Mouse (Mus musculus) kidney, postnatal 0 days (tissue): ENCODE measurements around the gene Brca1. TPM values are rescaled to one million over a fixed set of nuclear protein-coding genes. Genes with fewer than 3 reads are reported as not detected.
"Not testable (repeated sequence)": the region's sequence is repeated elsewhere in the genome, so short reads cannot be mapped to it uniquely, and the experiment has no call there.

ENCODE experiments used
- ATAC-seq: fragments of 200-750 bp; cut with Nextera tagmentation; replicated peaks from 2 replicates; pipeline ENCODE4 v1.8.0; 2017; ENCODE audit warnings: low read depth, moderate number of reproducible peaks, moderate TSS enrichment, moderate library complexity; ENCODE audit not compliant: low FRiP score
- DNase-seq: peaks from one replicate; pipeline ENCODE4 v3.0.0-alpha.2; 2016; ENCODE audit warnings: low spot score
- H3K27ac ChIP-seq: fragments of 300-500 bp; sonication (generic); 2 replicates; pipeline ENCODE4 v1.5.1; 2014; ENCODE audit warnings: mild to moderate bottlenecking
- H3K27me3 ChIP-seq: fragments of 300-500 bp; sonication (generic); 2 replicates; pipeline ENCODE4 v1.6.1; 2014; ENCODE audit warnings: low read length, mixed read lengths; ENCODE audit not compliant: insufficient read depth
- H3K36me3 ChIP-seq: fragments of 300-500 bp; sonication (generic); 2 replicates; pipeline ENCODE4 v1.6.1; 2014; ENCODE audit warnings: low read length, mixed read lengths; ENCODE audit not compliant: insufficient read depth
- H3K4me1 ChIP-seq: fragments of 300-500 bp; sonication (generic); replicated peaks from 2 replicates; pipeline ENCODE4 v1.6.1; 2014; ENCODE audit warnings: antibody characterized with exemption, low read length, mixed read lengths; ENCODE audit not compliant: insufficient read depth
- H3K4me2 ChIP-seq: fragments of 300-500 bp; sonication (generic); 2 replicates; pipeline ENCODE4 v1.6.1; 2014; ENCODE audit warnings: mild to moderate bottlenecking, low read length, moderate library complexity, mixed read lengths
- H3K4me3 ChIP-seq: fragments of 300-500 bp; sonication (generic); replicated peaks from 2 replicates; pipeline ENCODE4 v1.5.1; 2014; ENCODE audit warnings: low read depth, low read length
- H3K9ac ChIP-seq: fragments of 300-500 bp; sonication (generic); 2 replicates; pipeline ENCODE4 v1.6.1; 2014; ENCODE audit warnings: low read depth, low read length
- H3K9me3 ChIP-seq: fragments of 300-500 bp; sonication (generic); replicated peaks from 2 replicates; pipeline ENCODE4 v1.6.1; 2016; ENCODE audit warnings: low read length, inconsistent platforms, mixed read lengths
- CTCF ChIP-seq: IDR thresholded peaks from 2 replicates; pipeline ENCODE4 v1.5.1; 2016; ENCODE audit warnings: antibody characterized with exemption, low read depth, mild to moderate bottlenecking, moderate library complexity
- WGBS: fragments of 180-500 bp; shearing (Covaris S2); extraction: QIAGEN DNeasy Blood & Tissue Kit; methylation state at CpG from one replicate; pipeline ENCODE4 v1.1.7; 2014; 5-methylcytosine and 5-hydroxymethylcytosine counted together
- polyA plus RNA-seq: library from polyadenylated mRNA; unstranded; fragments of >200 nt; fragmentation: Nextera tagmentation; extraction: Ambion mirVana; gene quantifications from 2 replicates; pipeline ENCODE4 v1.2.1, GENCODE M21; 2015

The Brca1 gene
- polyA plus RNA-seq, 1 experiment from 2014 or later: 4.2 TPM

GRCm38 (mm10) chr11:101469155-101469554 lies 82.6 kb downstream of the Brca1 start:
- Histone ChIP-seq H3K27ac (no peak overlapping the region), H3K4me3 (no peak overlapping the region), H3K9ac (no peak overlapping the region), H3K27me3 (no peaks in the 10 kb centered on the region), H3K4me2 (peak overlapping the region; percentile 92), H3K36me3 (no peaks in the 10 kb centered on the region), H3K9me3 (no peaks in the 10 kb centered on the region), H3K4me1 (peaks cover 9% of the 10 kb centered on the region; the same call in 1 of the 2 replicates)
- TF ChIP-seq CTCF: no peak
- ATAC-seq (no peak), DNase-seq (no peak)
- 58% methylated on average over 4 of the region's 4 CpGs for WGBS

GRCm38 (mm10) chr11:101468731-101469130 lies 83.0 kb downstream of the Brca1 start:
- DNase-seq (no peak), ATAC-seq (no peak)
- peak overlapping the region; percentile 67 for H3K9ac ChIP-seq
- H3K4me3 ChIP-seq: peak overlapping the region; percentile 82
- TF ChIP-seq CTCF: no peak
- H3K27me3 ChIP-seq: no peaks in the 10 kb centered on the region
- H3K4me2 ChIP-seq: peak overlapping the region; percentile 92
- H3K36me3 ChIP-seq: no peaks in the 10 kb centered on the region
- no peaks in the 10 kb centered on the region for H3K9me3 ChIP-seq
- H3K27ac ChIP-seq: no peak overlapping the region
- H3K4me1 ChIP-seq: peaks cover 13% of the 10 kb centered on the region; the same call in 1 of the 2 replicates
- WGBS: 7% methylated on average over 12 of the region's 13 CpGs

DNA sequence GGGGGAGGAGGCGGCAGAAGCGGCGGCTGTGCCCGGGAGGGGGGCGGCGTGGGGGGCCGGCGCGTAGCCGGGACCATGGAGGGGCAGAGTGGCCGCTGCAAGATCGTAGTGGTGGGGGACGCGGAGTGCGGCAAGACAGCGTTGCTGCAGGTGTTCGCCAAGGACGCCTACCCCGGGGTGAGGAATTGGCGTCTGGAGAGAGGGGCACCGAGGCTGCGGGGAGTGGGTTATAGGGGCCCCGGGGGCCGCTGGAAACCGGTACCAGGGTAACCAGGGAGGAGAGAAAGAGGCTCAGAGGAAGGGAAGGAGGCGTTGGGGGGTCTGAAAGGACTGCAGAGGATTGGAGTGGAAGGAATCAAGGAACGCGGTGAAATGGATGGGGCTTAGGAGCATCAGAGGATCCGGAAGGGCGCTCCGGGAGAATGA lies 83.5 kb downstream of the Brca1 start:
- ATAC-seq (no peak), DNase-seq (peak; percentile 37)
- WGBS: under 1% methylated on average over 30 of the region's 31 CpGs
- H3K27me3 ChIP-seq: no peaks in the 10 kb centered on the region
- H3K9me3 ChIP-seq: no peaks in the 10 kb centered on the region
- no peaks in the 10 kb centered on the region for H3K36me3 ChIP-seq
- peaks cover 17% of the 10 kb centered on the region; the same call in 1 of the 2 replicates for H3K4me1 ChIP-seq
- H3K4me2 ChIP-seq: peak overlapping the region; percentile 92
- 0 out of 2 replicates have a peak overlapping the region, but pooled peaks have one; percentile 50 for H3K27ac ChIP-seq
- no peak for TF ChIP-seq CTCF
- H3K9ac ChIP-seq: peak overlapping the region; percentile 67
- H3K4me3 ChIP-seq: peak overlapping the region; percentile 82

- H3K4me2 ChIP-seq: peak overlapping the region; percentile 92
- H3K4me3 ChIP-seq: peak overlapping the region; percentile 82
- no peaks in the 10 kb centered on the region for H3K27me3 ChIP-seq
- H3K4me1 ChIP-seq: peaks cover 19% of the 10 kb centered on the region
- 2% methylated on average over 50 of the region's 54 CpGs for WGBS
- DNase-seq: peak; percentile 83
- no peaks in the 10 kb centered on the region for H3K9me3 ChIP-seq
- H3K36me3 ChIP-seq: no peaks in the 10 kb centered on the region
- H3K27ac ChIP-seq: peak overlapping the region; percentile 50; the same call in 1 of the 2 replicates
- peak; percentile 57 for ATAC-seq
- H3K9ac ChIP-seq: peak overlapping the region; percentile 67
- TF ChIP-seq CTCF: peak; percentile 65; the same call in 1 of the 2 replicates
Measured at GRCm38 (mm10) chr11:101467477-101468262, 84.1 kb downstream of the Brca1 start.

DNA sequence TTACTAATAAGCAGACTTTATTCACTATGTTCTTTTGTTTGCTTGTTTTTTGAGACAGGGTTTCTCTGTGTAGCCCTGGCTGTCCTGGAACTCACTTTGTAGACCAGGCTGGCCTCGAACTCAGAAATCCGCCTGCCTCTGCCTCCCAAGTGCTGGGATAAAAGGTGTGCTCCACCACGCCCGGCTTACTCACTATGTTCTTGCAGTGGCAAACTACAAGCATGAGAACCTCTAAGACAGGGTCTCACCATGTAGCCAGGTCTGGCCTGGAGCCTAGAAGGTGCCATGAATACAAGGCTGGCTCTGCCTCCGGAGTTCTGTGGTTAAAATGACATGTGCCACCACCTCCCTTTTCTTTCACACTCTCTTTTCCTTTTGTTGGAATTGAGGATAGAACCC lies 85.2 kb downstream of the Brca1 start:
- Histone ChIP-seq H3K4me3 (peak overlapping the region; percentile 83; the same call in 1 of the 2 replicates), H3K4me1 (peaks cover 24% of the 10 kb centered on the region), H3K4me2 (peak overlapping the region; percentile 97)
- not testable (repeated sequence) for ATAC-seq, H3K9ac ChIP-seq, H3K9me3 ChIP-seq, H3K27ac ChIP-seq, H3K36me3 ChIP-seq, H3K27me3 ChIP-seq, DNase-seq
- 57% methylated on average over 5 of the region's 5 CpGs for WGBS

DNA sequence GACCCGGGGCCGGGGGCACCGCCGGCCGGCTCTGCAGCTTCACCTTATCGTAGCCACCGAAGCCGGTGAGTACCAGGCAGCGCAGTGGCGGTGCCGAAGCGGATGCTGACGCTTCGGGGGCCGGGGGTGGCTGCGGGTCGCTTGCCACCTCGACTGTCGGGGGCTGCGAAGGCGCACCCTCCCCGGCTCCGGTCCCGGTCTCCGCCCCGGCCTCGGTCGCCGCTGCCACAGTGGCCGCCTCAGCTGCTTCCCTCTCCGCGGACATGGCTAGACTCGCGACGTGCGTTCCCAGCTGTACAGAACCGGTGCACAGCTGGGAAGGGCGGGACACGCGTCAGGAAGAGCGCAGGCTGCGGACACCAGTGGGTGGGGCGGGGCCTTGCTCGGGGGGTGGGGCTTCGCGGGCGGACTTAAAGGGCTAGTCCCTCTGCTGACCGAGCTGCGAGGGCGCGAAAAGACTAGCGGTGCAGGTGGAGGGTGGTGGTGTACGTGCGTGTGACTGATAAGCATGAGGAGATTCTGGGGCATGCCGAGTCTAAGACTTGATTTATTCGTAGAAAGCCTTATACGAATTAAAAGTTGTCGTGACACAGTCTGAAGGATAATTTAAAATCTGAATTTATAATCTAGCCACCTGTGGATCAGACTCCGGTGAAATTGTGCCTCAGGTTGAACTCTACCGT lies 85.7 kb downstream of the Brca1 start, which contains the start of gene Vat1:
Gene Vat1, minus strand, starts transcription at position 362 of the 683 bp plus-strand sequence.
- 1% methylated on average over 60 of the region's 60 CpGs for WGBS
- no peak for TF ChIP-seq CTCF
- Histone ChIP-seq H3K4me1 (peaks cover 24% of the 10 kb centered on the region), H3K9me3 (no peaks in the 10 kb centered on the region), H3K4me3 (peak within 1 kb of the TSS; percentile 83), H3K4me2 (peak within 1 kb of the TSS; percentile 97), H3K27ac (peak within 1 kb of the TSS; percentile 88), H3K9ac (peak within 1 kb of the TSS; percentile 78), H3K27me3 (no peaks in the 10 kb centered on the region), H3K36me3 (0 out of 2 replicates have a peak, but pooled peaks cover 4% of the 10 kb centered on the region)
- peak; percentile 46; the same call in 1 of the 2 replicates for ATAC-seq
- peak; percentile 82 for DNase-seq
